Mouse (Mus musculus) brain, embryonic 14.5 days (tissue): ENCODE data around the gene Gja6.

ENCODE experiments used
- CTCF ChIP-seq: fragments of 200-500 bp; IDR thresholded peaks from 2 replicates; pipeline ENCODE4 v1.5.1; 2012; ENCODE audit warnings: inconsistent platforms, mild to moderate bottlenecking, moderate library complexity, borderline replicate concordance; ENCODE audit not compliant: insufficient read depth, insufficient read length; ENCODE audit errors: extremely low read depth
- POLR2A ChIP-seq: fragments of 200-500 bp; IDR thresholded peaks from 2 replicates; pipeline ENCODE4 v1.6.1; 2012; ENCODE audit warnings: mild to moderate bottlenecking, inconsistent platforms, borderline replicate concordance; ENCODE audit not compliant: poor library complexity, insufficient read depth, insufficient read length, severe bottlenecking; ENCODE audit errors: extremely low read depth

- TF ChIP-seq POLR2A (no peak), CTCF (no peak)
Observed at GRCm38 (mm10) chrX:160919022-160919637, 12.3 kb upstream of the Gja6 start.
